Mouse (Mus musculus): ENCODE results near the gene Ccdc181. TPM values are rescaled to one million over a fixed set of nuclear protein-coding genes. Genes with fewer than 3 reads are reported as not detected.

Gene Ccdc181
- polyA plus RNA-seq, 1 experiment from 2014 or later, result 2.7 TPM

DNA sequence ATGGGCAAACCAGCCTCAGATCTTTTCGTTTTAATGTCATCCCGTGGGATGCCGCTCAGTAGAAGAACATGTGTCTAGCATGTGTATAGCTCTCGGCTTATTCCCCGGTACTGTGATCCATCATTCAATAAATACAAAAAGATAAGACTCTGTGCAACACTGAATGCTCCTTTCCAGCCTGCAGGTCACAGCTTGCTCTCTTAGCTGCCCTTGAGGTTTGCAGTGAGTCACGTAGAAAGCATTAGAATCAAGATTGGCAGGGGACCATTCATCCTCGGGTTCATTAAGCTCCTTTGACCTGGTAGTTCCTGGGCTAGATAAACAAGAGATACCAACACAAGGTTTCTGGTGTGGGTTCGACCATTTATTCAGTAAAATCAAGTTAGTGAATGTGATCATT is 32.6 kb upstream of the Ccdc181 start:
- 72% methylated on average over 8 of the region's 8 CpGs for WGBS (ENCODE audit: insufficient replicate concordance)
- no peak for ATAC-seq
- no peak for DNase-seq

DNA sequence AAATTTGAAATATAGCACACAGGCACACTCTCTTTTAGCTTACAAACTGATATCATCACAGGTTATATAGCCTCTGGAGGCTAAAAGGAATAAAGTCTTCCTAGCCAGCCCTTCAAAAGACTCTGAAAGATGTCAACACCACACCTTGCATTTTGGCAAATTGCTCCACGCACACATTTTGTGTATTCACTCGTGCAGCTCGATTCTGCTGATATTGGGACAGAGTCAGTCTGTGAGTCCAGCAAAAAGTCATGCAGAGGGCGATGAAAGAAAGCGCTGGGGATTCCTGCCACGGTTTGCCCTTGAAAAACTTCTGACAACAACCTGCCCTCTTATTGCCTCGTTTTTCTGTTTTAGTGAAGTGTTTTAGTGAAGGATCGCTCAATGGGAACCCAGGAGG is 27.9 kb upstream of the Ccdc181 start:
- peak overlapping the region; percentile 90 for H3K4me3 ChIP-seq (ENCODE audit: low read depth, low read length)
- H3K27me3 ChIP-seq (ENCODE audit: insufficient read depth, low read length), result no peaks in the 10 kb centered on the region
- ATAC-seq (no peak), DNase-seq (no peak)
- H3K4me1 ChIP-seq (ENCODE audit: insufficient read depth), result peaks cover 22% of the 10 kb centered on the region
- no peaks in the 10 kb centered on the region for H3K36me3 ChIP-seq (replicated peaks; ENCODE audit: insufficient read depth, low read length)
- WGBS (ENCODE audit: insufficient replicate concordance), result 48% methylated on average over 8 of the region's 8 CpGs
- TF ChIP-seq EP300 (IDR thresholded peaks at IDR 0.05; ENCODE audit: low read depth) (no peak), CTCF (IDR thresholded peaks at IDR 0.05; ENCODE audit: low read depth) (no peak)
- H3K27ac ChIP-seq (ENCODE audit: low read depth), result peak overlapping the region; percentile 98
- no peaks in the 10 kb centered on the region for H3K9me3 ChIP-seq (ENCODE audit: low read length)
- H3K4me2 ChIP-seq (ENCODE audit: low read depth, low read length), result peak overlapping the region; percentile 94
- peak overlapping the region; percentile 59 for H3K9ac ChIP-seq (replicated peaks)

More for the DNA sequence above, 32.6 kb upstream of the Ccdc181 start:
- no peaks in the 10 kb centered on the region for H3K27me3 ChIP-seq (ENCODE audit: insufficient read depth, low read length)
- TF ChIP-seq CTCF (IDR thresholded peaks at IDR 0.05; ENCODE audit: low read depth), result no peak
- no peak for TF ChIP-seq EP300 (IDR thresholded peaks at IDR 0.05; ENCODE audit: low read depth)
- no peaks in the 10 kb centered on the region for H3K9me3 ChIP-seq (ENCODE audit: low read length)
- no peak overlapping the region for H3K27ac ChIP-seq (ENCODE audit: low read depth)
- H3K36me3 ChIP-seq (replicated peaks; ENCODE audit: insufficient read depth, low read length), result no peaks in the 10 kb centered on the region
- peaks cover 6% of the 10 kb centered on the region for H3K4me1 ChIP-seq (ENCODE audit: insufficient read depth)
- no peak overlapping the region for H3K4me3 ChIP-seq (ENCODE audit: low read depth, low read length)
- no peak overlapping the region for H3K9ac ChIP-seq (replicated peaks)
- no peak overlapping the region for H3K4me2 ChIP-seq (ENCODE audit: low read depth, low read length)

DNA sequence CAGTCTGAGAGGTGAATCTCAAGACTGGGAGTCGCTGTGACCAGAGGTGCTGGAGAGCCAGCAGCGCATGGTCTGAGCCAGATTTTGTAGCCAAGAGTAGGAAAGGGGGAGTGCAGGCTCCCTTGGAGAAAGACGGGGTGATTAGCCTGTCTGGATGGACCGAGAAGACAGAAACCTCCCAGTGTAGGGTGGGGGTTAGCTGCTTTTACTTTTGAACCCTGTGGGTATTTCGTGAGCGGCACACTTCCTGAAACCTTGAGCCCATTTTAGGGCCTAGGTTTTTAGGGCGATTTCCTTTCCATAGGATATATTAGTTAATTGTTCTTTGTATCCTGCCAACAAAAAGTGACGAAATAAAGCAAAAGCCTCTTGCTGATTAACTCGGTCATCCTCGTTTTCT is 27.4 kb upstream of the Ccdc181 start:
- H3K9me3 ChIP-seq (ENCODE audit: low read length), result no peaks in the 10 kb centered on the region
- H3K9ac ChIP-seq (replicated peaks), result peak overlapping the region; percentile 59
- H3K4me1 ChIP-seq (ENCODE audit: insufficient read depth), result peaks cover 22% of the 10 kb centered on the region
- no peaks in the 10 kb centered on the region for H3K36me3 ChIP-seq (replicated peaks; ENCODE audit: insufficient read depth, low read length)
- H3K4me3 ChIP-seq (ENCODE audit: low read depth, low read length), result peak overlapping the region; percentile 90
- 9% methylated on average over 10 of the region's 10 CpGs for WGBS (ENCODE audit: insufficient replicate concordance)
- peak overlapping the region; percentile 98 for H3K27ac ChIP-seq (ENCODE audit: low read depth)
- no peak for TF ChIP-seq CTCF (IDR thresholded peaks at IDR 0.05; ENCODE audit: low read depth)
- no peak for TF ChIP-seq EP300 (IDR thresholded peaks at IDR 0.05; ENCODE audit: low read depth)
- ATAC-seq, result no peak
- H3K4me2 ChIP-seq (ENCODE audit: low read depth, low read length), result peak overlapping the region; percentile 94
- peak; percentile 35 for DNase-seq
- no peaks in the 10 kb centered on the region for H3K27me3 ChIP-seq (ENCODE audit: insufficient read depth, low read length)

DNA sequence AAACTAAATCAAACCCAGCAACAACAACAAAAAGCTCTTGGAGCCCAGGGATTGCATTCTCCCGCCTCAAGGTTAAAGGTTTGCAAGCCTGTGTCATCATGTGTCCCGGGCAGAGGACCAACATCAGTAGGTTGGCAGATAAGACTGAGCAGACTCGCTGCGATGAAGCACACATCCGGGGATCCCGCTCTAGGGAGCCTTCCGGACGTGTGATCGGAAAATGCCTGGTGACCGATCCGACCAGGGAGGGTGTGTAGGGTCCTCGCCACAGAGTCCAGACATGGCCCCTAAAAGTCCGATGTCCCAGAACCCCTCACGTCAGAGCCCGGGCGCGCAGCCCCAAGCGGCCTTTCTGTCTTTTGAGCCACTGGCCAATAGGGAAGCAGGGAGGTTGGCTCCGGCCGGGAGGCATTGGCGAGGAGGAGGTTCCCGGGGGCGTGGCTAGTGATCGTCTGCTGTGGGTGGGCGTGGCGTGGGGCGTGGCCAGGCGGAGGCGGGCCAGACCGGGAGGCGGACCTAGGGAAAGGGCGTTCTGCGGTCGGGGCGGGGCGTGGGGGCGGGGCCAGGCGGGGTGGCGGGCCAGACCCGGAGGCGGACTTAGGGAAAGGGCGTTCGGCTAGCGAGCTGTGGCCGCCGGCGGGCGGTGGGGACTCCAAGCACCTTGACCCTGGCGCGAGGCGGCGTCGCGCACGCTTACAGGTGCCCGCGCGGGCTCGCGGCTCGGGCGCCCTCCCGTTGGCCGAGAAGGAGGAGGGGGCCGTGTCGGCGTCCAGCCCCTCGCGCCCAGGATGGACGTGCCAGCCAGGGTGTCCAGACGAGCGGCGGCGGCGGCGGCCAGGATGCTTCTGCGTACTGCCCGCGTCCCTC is 26.7 kb upstream of the Ccdc181 start, which contains the start of gene Slc19a2:
Gene Slc19a2 (plus strand): TSS at position 582 of the 867 bp plus-strand sequence.
- peak; percentile 88 for ATAC-seq

DNA sequence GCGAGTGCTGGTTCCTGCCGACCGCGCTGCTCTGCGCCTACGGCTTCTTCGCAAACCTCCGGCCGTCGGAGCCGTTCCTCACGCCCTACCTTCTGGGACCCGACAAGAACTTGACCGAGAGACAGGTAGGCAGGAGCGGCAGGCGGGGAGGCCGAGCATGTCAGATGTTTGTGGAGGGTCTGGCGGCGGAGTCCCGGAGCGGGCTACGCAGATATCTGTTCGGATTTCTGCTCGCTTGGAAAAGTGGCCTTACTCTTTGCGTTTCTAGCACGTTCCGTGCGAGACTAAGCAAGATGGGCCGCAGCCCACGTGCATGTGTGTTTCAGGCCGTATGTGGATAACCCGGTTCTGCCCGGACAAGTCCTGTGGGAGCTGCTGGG is 26.1 kb upstream of the Ccdc181 start:
- H3K9me3 ChIP-seq (ENCODE audit: low read length), result no peaks in the 10 kb centered on the region
- peak overlapping the region; percentile 90 for H3K4me3 ChIP-seq (ENCODE audit: low read depth, low read length)
- peak overlapping the region; percentile 95 for H3K27ac ChIP-seq (ENCODE audit: low read depth)
- H3K9ac ChIP-seq (replicated peaks), result peak overlapping the region; percentile 92
- H3K36me3 ChIP-seq (replicated peaks; ENCODE audit: insufficient read depth, low read length), result no peaks in the 10 kb centered on the region
- H3K4me2 ChIP-seq (ENCODE audit: low read depth, low read length), result peak overlapping the region; percentile 94
- peaks cover 24% of the 10 kb centered on the region for H3K4me1 ChIP-seq (ENCODE audit: insufficient read depth)
- ATAC-seq (peak; percentile 0), DNase-seq (no peak)
- WGBS (ENCODE audit: insufficient replicate concordance), result under 1% methylated on average over 33 of the region's 33 CpGs
- TF ChIP-seq EP300 (IDR thresholded peaks at IDR 0.05; ENCODE audit: low read depth) (no peak), CTCF (IDR thresholded peaks at IDR 0.05; ENCODE audit: low read depth) (no peak)
- no peaks in the 10 kb centered on the region for H3K27me3 ChIP-seq (ENCODE audit: insufficient read depth, low read length)

More for the DNA sequence above, 26.7 kb upstream of the Ccdc181 start, which contains the start of gene Slc19a2:
- H3K27ac ChIP-seq (ENCODE audit: low read depth), result peak within 1 kb of the TSS; percentile 98
- peaks cover 22% of the 10 kb centered on the region for H3K4me1 ChIP-seq (ENCODE audit: insufficient read depth)
- H3K4me3 ChIP-seq (ENCODE audit: low read depth, low read length), result peak within 1 kb of the TSS; percentile 90
- H3K27me3 ChIP-seq (ENCODE audit: insufficient read depth, low read length), result no peaks in the 10 kb centered on the region
- peak; percentile 64 for TF ChIP-seq EP300 (IDR thresholded peaks at IDR 0.05; ENCODE audit: low read depth)
- TF ChIP-seq CTCF (IDR thresholded peaks at IDR 0.05; ENCODE audit: low read depth), result no peak
- peak within 1 kb of the TSS; percentile 94 for H3K4me2 ChIP-seq (ENCODE audit: low read depth, low read length)
- H3K36me3 ChIP-seq (replicated peaks; ENCODE audit: insufficient read depth, low read length), result no peaks in the 10 kb centered on the region
- under 1% methylated on average over 57 of the region's 79 CpGs for WGBS (ENCODE audit: insufficient replicate concordance)
- H3K9ac ChIP-seq (replicated peaks), result peak within 1 kb of the TSS; percentile 92
- peak; percentile 100 for DNase-seq
- no peaks in the 10 kb centered on the region for H3K9me3 ChIP-seq (ENCODE audit: low read length)

DNA sequence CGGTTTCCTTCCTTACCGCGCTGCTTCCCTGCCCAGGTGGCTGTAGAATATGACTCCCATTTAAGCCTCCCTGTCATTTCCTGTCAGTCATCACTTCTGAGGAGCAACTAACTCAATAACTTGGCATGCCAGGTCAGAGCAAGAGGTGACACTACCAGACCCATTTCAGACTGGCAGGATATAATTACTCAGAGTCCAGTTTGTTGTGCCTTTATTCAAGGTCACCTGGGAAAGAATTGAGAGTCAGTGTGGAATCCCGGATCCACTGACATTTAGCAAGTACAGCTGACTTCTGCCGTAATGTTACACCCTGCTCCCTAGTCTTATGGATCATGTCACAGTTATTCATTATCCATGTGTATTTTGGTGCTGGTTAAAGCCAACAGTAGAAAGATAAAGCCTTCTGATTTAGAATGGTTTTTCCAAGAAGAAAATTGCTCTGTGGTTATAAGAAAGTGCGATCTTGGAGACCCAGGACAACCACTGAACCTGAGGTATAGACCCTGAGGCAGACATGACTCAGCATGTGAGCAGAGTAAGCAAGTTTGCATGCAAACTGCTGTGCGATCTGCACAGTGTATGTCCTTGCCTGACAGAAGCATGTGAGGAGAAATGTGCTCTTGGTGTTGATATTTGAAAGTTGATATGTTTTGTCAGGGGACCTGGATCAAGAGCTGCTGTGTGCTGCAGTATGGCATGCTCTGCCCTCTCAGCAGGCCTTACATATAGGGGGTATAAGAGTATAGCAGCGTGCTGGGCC is 24.8 kb upstream of the Ccdc181 start:
- peaks cover 34% of the 10 kb centered on the region for H3K4me1 ChIP-seq (ENCODE audit: insufficient read depth)
- WGBS (ENCODE audit: insufficient replicate concordance), result 36% methylated on average over 8 of the region's 8 CpGs

More for the DNA sequence above, 24.8 kb upstream of the Ccdc181 start:
- no peak for ATAC-seq
- TF ChIP-seq EP300 (IDR thresholded peaks at IDR 0.05; ENCODE audit: low read depth) (no peak), CTCF (IDR thresholded peaks at IDR 0.05; ENCODE audit: low read depth) (no peak)
- Histone ChIP-seq H3K27me3 (ENCODE audit: insufficient read depth, low read length) (no peaks in the 10 kb centered on the region), H3K4me2 (ENCODE audit: low read depth, low read length) (peak overlapping the region; percentile 94), H3K9me3 (ENCODE audit: low read length) (no peaks in the 10 kb centered on the region), H3K36me3 (replicated peaks; ENCODE audit: insufficient read depth, low read length) (no peaks in the 10 kb centered on the region), H3K27ac (ENCODE audit: low read depth) (peak overlapping the region; percentile 95), H3K9ac (replicated peaks) (peak overlapping the region; percentile 92), H3K4me3 (ENCODE audit: low read depth, low read length) (peak overlapping the region; percentile 90)
- DNase-seq, result no peak

Measured in liver, postnatal 0 days (tissue).